Mouse (Mus musculus) erythroid progenitor cell, adult 5-6 weeks (primary cell): Measurements from ENCODE around the gene 2410002F23Rik. TPM values are rescaled to one million over a fixed set of nuclear protein-coding genes. Genes with fewer than 3 reads are reported as not detected.
"Not testable (repeated sequence)": the region's sequence is repeated elsewhere in the genome, so short reads cannot be mapped to it uniquely, and the experiment has no call there.

Experiments
- ATAC-seq: replicated peaks from 2 replicates; pipeline ENCODE4 v1.8.0; 2016; ENCODE audit warnings: moderate number of reproducible peaks, mild to moderate bottlenecking, moderate TSS enrichment, inconsistent platforms; ENCODE audit not compliant: poor library complexity, low FRiP score, severe bottlenecking
- total RNA-seq, 2 experiments: library from RNA; stranded (forward) in 1 of 2; stranded (reverse) in 1 of 2; fragments of 150-400 nt in 1 of 2; fragments of 186-747, 209-891 nt in 1 of 2; gene quantifications; 2 replicates each; pipeline versions ENCODE4 v1.2.3 to v1.2.4; 2015 to 2017; ENCODE audit warnings: low replicate concordance in 2 of 2

Gene 2410002F23Rik
- 16.6 and 17.6 TPM in 2 replicates for total RNA-seq (2015; ENCODE audit: low replicate concordance)
- total RNA-seq (2017; ENCODE audit: low replicate concordance): 9.2 and 11.4 TPM in 2 replicates

DNA sequence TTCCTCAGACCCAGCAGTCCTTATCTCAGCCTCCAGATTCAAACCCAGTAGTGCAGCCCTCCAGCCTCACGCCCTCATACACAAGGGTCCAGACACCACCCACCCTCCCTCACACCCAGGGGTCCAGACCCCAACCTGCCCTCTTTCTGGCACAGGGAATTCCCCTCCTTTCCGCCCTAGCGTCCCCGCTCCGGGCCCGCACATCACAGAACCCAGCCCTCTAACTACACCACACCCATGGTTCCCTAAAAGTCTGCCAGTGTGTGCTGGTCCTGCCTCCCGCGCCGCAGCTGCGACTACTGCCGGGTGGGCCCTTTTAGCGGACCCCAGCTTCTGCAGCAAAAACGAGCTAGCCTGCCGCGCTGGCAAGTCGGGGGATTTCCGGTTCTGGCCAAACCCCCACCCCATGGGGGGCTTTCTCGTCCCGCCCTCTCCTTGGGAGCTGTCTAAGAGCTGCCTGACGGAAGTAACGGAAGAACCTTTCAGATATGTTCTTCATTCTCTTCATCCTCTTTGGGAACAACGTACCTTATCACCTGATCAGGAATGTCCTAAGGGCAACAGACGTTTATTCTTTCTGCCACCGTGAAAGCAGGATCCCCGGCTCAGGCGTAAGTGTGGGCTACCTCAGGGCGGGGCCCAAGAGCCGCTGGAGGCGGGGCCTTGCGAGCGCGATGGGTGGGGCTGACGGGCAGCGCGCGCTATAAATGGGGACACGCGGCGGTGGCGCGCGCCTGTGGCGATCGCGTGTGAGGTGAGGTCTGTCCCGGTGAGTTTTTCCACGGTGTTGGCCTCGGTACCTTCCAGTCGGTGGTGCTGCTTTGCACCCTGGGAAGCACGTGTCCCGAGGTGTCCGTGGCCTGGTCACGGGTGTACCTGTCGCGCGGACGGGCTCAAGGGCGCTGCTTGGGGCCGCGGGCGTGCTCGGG lies at the start of gene 2410002F23Rik, which contains the start of gene 1700028J19Rik:
Gene 2410002F23Rik, plus strand, starts transcription at position 668 of the 929 bp plus-strand sequence.
Gene 1700028J19Rik, minus strand, starts transcription at position 641 of the 929 bp plus-strand sequence.
- peak; percentile 87 for ATAC-seq

DNA sequence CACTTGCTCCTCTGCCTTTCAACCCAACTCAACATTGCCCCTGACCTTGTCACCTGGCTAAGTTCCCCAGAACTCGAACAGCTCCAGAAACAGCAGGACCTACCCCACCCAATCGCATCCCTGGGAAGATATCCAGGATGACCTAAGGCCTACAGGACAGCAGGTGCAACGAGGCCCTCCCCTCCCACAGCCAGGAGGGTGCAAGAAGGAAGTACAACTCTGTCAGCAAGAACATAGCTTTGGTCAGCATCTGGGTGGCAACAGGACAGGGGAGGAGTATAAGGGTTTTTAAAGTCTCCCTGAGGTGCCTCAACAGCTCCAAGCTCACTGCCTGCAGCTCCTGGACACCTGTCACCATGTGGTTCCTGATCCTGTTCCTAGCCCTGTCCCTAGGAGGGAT lies 48.6 kb upstream of the 2410002F23Rik start, which contains the start of gene Klk1b3:
Gene Klk1b3, plus strand, starts transcription at position 301 of the 400 bp plus-strand sequence.
- ATAC-seq: no peak

DNA sequence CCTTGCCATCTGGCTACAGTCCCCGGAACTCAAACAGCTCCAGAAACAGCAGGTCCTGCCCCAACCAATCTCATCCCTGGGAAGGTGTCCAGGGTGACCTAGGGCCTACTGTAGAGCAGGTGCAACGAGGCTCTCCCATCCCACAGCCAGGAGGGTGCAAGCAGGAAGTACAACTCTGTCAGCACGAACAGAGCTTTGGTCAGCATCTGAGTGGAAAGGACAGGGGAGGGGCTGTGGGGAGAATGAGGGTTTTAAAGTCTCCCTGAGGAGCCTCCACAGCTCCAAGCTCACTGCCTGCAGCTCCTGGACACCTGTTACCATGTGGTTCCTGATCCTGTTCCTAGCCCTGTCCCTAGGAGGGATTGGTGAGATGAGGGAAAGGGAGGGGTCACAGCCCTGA lies 39.4 kb upstream of the 2410002F23Rik start, which contains the start of gene Klk1b4:
Gene Klk1b4, plus strand, starts transcription at position 301 of the 400 bp plus-strand sequence.
- not testable (repeated sequence) for ATAC-seq

DNA sequence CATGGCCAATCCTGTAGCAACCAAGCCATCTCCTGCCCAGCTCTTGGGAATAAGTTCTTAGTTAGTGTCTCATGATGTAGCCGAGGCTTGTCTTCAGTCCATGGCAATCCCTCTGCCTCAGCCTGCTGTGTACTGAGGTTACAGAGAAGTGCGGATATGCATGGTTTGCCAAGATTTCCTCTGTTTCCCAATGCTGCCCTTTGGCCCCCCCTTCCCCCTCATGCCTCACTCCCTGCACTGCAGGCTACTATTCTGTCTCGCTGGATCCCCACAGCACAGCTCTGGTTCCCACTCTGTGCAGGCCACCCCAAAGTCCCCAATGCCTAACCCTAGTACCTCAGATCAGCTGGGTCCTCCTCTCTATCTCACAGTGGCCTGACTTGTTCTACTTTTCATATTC lies 38.2 kb upstream of the 2410002F23Rik start:
- no peak for ATAC-seq

DNA sequence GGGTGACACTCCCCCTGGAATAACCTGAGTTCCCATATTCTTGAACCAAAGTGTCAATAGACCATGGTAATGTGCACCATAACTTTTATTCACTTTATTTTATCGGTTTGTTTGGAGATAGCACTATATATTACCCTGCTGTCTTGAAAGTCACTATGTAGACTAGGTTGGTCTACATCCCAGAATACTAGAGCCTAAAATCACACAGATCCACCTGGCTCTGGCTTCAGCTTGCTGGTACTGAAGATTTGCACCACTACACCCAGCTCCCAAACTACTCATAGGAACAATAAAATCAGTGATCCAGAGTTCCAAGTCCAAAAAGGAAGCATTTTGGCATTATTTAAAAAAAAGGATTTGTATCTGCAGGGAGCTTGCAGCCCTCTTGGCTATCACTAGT lies 30.9 kb upstream of the 2410002F23Rik start, which contains the start of gene Klk1b5:
Gene Klk1b5, plus strand, starts transcription at position 301 of the 400 bp plus-strand sequence.
- no peak for ATAC-seq

DNA sequence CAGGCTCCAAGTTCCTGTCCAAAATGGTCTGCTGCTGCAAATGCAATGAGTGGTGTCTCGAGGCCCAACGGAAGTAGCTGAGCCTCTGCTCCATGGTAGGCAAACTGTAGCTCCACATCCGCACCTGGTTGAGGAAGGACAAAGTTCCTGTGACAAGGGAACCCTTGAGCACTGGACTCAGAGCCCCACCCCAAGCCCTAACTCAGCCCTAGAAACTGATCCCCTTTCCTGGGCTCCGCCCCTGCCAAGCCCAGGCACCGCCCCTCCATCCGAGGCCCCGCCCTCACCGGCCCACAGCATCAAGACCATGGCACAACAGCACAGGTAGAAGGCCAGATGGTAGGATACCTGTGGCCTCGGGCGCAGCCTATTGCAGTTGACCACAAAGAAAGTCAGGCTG lies 24.9 kb upstream of the 2410002F23Rik start:
- ATAC-seq: 0 out of 2 replicates have a peak, but pooled peaks have one; percentile 49

DNA sequence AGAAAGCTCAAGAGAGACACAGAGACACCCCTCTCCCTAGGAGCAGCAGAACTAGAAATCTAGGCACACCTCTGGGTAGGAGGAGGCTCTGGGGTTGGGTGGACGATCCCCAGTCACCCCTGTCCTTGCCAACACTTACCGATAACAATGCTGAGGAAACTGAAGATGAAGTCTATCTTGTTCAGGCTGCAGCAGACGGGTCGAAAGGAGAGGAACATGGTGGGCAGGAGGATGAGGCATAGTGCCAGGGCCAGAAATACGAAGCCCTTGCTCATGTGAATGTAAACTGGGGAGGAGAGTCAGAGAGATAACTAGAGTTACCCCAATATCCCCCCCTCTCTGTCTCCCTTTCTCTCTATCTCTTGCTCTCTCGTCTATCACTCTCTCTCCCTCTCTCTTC lies 24.2 kb upstream of the 2410002F23Rik start:
- not testable (repeated sequence) for ATAC-seq

DNA sequence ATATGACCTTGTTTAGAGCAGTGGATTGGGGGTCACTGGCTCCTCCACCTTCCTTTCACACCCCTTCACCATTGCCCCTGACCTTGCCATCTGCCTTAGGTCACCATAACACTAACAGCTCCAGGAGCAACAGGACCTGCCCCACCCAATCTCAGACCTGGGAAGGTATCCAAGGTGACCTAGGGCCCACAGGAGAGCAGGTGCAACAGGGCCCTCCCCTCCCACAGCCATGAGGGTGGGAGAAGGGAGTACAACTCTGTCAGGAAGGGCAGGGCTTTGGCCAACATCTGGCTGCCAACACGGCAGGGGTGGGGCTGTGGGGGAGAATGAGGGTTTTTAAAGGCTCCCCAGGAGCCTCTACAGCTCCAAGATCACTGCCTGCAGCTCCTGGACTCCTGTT lies 21.4 kb upstream of the 2410002F23Rik start, which contains the start of gene Klk1:
Gene Klk1, plus strand, starts transcription at position 285 of the 400 bp plus-strand sequence.
- ATAC-seq: no peak

DNA sequence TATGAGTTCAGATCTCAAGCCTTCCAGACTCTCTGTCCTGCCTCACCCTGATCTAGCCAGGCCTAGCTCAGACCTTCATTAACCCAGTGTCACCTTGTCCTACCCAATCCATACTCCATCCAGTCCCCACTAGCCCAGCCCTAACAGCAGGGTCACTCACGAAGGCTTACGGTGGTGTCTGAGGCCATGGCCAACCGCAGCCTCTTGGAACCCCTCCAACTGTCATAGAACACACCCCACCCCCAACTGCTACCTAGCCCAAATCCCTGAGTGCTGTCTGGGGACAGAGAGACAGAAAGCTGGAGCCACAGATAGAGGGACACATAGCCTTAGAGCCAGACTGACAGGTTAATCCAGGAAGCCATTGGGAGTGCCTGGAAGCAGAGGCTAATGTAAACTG lies 10.6 kb upstream of the 2410002F23Rik start, which contains the start of gene Gm36864:
Gene Gm36864, plus strand, starts transcription at position 269 of the 400 bp plus-strand sequence.
- no peak for ATAC-seq

DNA sequence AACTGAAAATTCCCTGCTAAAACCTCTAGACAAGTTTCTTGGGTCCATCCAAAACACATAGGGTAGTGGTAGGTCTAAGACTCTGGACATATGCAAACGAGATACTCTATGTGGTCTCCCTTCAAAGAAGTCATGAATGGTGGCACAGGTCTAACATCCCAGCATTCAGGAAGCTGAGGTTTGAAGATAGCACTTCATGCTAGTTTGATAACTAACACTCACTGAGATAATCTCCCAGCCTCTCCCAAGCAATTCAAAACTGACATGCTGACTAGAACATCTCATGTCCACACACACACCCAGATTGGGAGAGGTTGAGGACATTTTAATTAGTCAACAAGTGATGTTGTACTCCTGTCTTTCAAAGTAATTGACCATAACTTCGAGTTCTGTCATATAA lies 6.6 kb upstream of the 2410002F23Rik start:
- ATAC-seq: no peak

DNA sequence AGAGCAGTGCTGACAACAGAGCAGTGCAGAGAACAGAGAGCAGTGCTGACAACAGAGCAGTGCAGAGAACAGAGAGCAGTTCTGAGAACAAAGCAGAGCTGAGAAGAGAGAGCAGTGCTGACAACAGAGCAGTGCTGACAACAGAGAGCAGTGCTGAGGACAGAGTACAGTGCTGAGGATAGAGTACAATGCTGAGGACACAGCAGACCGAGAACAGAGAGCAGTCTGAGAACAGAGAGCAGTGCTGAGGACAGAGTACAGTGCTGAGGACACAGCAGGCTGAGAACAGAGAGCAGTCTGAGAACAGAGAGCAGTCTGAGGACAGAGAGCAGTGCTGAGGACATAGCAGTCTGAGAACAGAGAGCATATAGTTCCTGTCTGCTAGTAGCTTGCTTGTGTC lies 5.8 kb upstream of the 2410002F23Rik start:
- ATAC-seq: no peak

DNA sequence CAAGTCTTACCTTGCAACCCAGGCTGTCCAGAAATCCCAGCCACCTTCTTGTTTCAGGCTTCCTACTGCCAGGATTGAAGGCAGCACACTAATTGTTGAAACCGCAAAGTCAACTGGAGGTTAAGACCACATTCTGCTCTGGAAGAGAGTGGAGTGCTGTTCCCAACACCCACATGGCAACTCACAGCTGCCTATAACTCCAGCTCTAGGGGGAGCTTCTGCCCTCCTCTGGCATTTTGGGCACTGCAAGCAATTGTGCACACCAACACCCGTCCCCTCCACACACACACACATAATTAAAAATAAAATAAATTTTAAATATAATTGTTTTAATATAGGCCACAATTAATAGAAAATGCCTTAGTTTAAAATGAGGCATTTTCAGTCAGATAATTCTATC lies 5.4 kb upstream of the 2410002F23Rik start:
- no peak for ATAC-seq

DNA sequence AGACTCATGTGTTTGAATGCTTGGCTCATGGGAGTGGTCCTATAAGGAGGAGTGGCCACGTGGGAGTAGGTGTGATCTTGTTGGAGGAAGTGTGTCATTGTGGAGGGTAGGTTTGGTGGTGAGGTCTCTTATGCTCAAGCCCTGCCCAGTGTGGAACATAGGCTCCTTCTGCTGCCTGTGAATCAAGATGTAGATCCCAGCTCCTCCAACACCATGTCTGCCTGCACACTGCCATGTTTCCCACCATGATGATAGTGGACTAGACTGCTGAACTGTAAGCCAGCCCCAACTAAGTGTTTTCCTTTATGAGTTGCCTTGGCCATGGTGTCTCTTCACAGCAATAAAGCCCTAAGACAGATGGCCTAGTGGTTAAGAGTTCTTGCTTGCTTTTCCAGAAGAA lies 2.4 kb upstream of the 2410002F23Rik start:
- ATAC-seq: no peak

DNA sequence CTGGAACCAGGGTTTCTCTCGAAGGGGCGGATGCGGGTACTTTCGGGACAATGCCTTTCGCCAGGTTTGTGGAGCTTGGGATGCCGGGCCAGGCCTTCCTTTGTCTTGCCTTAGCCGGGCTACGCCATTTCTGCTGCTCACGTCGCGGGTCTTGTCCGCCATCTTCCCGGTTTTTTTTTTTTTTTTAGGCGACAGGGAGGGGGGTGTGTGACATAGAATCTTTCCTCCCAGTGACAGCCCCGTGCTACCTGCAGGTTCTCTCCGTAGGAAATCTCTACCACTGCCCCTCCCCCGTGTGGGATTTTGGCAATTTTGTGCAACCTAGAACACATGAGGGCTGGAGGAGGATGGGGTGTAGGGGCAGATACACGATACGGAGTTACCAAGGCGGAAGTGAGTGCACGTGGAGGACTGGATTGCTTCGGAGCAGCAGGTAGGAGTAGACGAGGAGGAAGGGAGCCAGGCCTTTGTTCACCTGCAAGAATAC lies 505 bp downstream of the 2410002F23Rik start:
- peak; percentile 9; the same call in 1 of the 2 replicates for ATAC-seq

DNA sequence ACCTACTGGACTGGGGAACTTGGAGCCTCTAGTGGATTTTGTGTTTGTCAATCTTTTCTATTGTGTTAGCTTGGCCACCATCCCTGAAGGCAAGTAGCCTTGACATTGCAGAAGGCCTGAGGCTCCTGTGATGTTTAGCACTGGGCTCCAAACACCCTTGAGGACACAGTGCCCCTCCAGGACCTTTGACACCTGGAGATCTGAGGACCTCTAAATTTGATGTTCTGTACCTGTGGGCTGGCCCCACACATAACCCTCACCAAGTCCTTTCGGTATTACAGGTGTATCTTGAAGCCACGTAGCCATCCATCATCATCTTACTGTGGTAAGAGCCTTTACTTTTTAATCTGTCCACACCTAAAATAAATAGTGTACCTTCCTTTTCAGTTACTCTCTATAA lies 1.4 kb downstream of the 2410002F23Rik start:
- no peak for ATAC-seq

DNA sequence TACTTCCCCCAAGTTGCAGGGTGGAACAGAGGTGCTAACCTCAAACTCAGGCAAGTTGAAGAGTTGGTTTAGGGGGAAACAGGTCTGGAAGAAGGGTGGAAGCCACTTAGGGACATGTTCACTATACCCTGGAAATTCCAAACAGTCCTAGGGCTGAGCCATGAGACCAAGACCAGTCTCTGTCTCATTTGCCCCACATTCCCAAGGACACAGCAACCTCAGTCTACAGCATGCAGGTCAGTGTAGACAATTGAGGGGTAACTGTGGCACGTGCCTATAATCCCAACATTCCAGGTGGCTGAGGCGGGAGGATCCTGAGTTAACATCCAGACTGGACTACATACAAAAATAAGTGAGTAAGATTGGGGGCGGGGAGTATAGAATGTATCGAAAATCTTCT lies 2.7 kb downstream of the 2410002F23Rik start:
- ATAC-seq: no peak

DNA sequence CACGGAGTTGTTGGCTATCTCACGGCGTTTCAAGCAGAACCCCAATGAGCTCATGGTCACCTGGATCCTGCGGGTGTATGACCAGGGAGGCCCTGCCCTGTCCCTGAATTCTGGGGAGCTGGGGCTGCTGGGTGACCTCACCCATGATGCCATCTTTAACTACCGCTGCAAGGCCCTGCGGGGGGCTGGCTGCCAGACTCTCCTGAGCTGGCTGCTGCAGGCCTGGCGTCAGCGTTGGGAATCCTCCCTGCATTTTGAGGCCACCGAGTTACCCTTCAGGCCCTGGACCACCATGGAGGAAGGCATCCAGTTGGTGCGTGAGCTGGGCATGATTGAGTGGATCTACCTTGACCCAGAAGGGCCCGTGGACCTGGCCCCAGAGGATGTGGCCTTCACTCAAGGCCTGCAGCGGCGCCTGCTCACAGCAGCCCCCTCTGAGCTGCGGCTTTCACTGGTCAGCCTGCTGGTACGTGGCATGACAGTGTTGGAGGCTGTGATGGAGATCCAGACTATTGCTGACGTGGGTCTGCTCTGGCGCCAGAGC lies 4.3 kb downstream of the 2410002F23Rik start:
- not testable (repeated sequence) for ATAC-seq

DNA sequence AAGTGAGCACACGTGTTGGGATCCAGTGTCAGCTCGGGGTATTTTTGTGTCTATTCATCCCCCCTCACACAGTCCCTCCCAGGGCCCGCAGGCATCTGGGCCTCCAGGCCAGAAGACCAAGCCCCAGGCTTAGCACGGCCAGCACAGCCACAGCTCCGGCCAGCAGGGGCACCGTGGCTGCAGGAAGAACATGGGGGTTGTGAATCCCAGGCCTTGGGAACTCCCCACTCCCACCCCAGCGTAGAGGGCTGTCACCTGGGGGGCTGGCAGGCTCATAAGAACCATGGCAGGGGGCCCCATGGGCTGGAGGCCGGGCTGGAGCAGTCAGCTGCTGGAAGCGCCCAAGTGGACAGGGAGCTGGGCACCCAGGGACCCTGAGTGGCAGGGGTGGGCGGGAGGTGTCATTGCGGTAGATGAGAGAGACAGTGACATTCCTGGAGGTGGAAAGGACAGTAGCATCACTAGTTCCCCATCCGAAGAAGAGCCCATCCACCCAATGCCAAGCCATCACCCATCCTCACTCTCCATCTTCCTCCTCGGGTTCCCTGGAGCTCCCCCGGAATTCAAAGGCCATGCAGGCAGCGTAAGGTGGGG lies 6.6 kb downstream of the 2410002F23Rik start:
- ATAC-seq: no peak

DNA sequence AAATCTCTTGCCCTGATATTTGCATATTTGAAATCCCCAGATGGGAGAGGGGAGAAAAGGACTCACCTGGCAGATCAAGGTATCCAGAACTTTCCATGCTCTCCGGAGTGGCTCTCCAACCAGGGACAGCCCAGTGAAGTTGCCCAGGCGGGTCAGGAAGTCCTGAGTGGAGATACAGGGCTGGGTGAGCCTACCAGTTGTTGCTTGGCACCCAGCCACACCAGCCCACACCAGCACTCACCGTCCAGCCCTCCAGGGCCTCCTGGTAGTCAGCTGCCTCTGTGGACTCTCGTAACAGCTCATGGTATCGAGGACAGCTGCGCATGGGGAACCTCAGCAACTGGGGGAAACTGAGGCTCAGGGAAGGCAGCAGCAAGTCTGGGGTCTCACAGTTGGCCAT lies 8.4 kb downstream of the 2410002F23Rik start:
- no peak for ATAC-seq

DNA sequence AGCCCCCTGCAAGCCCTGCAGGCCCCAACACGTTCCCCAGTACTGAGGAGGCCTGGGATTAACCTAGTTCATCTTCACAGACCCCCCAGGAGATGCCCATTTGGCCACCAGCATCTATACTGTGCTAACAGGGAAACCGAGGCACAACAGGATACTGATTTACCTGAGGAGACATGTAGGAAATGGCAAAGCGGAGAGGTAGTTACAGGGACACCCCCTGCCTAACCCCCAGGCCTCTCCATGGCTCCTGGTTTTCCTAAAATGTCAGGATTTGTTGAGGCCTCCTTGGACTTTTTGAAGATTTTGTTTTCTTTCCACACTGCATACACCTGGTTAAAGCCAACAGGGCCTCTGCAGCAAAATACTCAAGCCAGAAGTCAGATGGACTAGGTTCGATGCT lies 10.8 kb downstream of the 2410002F23Rik start, which contains the start of gene Acp4:
Gene Acp4, minus strand, starts transcription at position 101 of the 400 bp plus-strand sequence.
- ATAC-seq: no peak
